Mouse (Mus musculus) embryonic facial prominence, embryonic 12.5 days (tissue): ENCODE data around the gene Oaz3. TPM values are rescaled to one million over a fixed set of nuclear protein-coding genes. Genes with fewer than 3 reads are reported as not detected.
A peak's percentile ranks its signal among the peaks of the same experiment; 100 is the strongest.

ENCODE experiments used
- ATAC-seq: fragments of 200-750 bp; cut with Nextera tagmentation; 2 replicates; pipeline ENCODE4 v1.8.0; 2017; ENCODE audit not compliant: insufficient number of reproducible peaks, insufficient read depth, low FRiP score, low TSS enrichment
- H3K27ac ChIP-seq: fragments of 300-500 bp; sonication (generic); 2 replicates; pipeline ENCODE4 v1.5.1; 2016; ENCODE audit warnings: mild to moderate bottlenecking
- H3K27me3 ChIP-seq: fragments of 300-500 bp; sonication (generic); 2 replicates; pipeline ENCODE4 v1.6.1; 2016; ENCODE audit warnings: mild to moderate bottlenecking, moderate library complexity
- H3K36me3 ChIP-seq: fragments of 300-500 bp; sonication (generic); 2 replicates; pipeline ENCODE4 v1.6.1; 2016; ENCODE audit warnings: mild to moderate bottlenecking
- H3K4me1 ChIP-seq: fragments of 300-500 bp; sonication (generic); 2 replicates; pipeline ENCODE4 v1.6.1; 2016
- H3K4me2 ChIP-seq: fragments of 300-500 bp; sonication (generic); replicated peaks from 2 replicates; pipeline ENCODE4 v1.6.1; 2016; ENCODE audit warnings: mild to moderate bottlenecking, moderate library complexity
- H3K4me3 ChIP-seq: fragments of 300-500 bp; sonication (generic); 2 replicates; pipeline ENCODE4 v1.5.1; 2016; ENCODE audit warnings: mild to moderate bottlenecking
- H3K9ac ChIP-seq: fragments of 300-500 bp; sonication (generic); 2 replicates; pipeline ENCODE4 v1.6.1; 2016; ENCODE audit warnings: mild to moderate bottlenecking, moderate library complexity
- H3K9me3 ChIP-seq: fragments of 300-500 bp; sonication (generic); 2 replicates; pipeline ENCODE4 v1.6.1; 2016; ENCODE audit warnings: mild to moderate bottlenecking, moderate library complexity
- WGBS: fragments of 180-500 bp; shearing (Covaris S2); methylation state at CpG from one replicate; pipeline ENCODE4 v1.1.7; 2016; 5-methylcytosine and 5-hydroxymethylcytosine counted together
- polyA plus RNA-seq: library from polyadenylated mRNA; unstranded; fragments of >200 nt; fragmentation: Nextera tagmentation; extraction: Ambion mirVana; gene quantifications from 2 replicates; pipeline ENCODE4 v1.2.1, GENCODE M21; 2016

Gene Oaz3
- polyA plus RNA-seq, 1 experiment from 2014 or later: 0.41 TPM

DNA sequence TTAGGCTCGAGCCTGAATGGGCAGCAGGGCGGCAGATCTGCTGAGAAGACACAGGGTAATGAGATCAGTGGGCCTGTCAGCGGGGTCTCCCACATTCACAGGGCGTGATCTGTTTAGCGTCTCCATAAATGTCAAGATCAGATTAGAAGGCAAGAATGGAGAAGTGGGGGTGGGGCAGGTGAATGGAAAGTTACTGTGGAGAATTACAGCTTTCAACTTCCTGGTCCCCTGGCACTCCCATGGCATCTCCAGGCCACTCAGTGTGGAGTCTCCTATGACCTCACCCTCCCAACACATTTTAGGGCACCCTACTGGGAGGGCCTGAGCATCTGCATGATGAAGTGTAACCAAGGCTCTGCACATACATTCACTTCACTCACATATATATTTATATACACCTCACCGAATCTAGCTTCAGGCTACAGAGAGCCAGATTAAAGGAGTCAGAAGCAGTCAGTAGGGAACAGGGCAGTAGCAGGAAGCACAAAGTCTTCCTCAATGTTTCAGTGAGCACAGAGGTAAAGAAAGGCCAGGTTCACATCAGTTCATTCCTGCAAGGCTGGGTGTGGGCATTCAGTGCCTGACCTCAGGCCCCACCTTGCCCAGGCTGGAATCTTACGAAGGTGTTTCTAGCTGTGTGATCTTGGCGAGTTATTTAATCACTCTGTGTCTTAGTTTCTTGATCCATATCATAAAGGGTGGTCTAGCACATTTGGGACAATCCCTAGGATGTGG, 32.8 kb upstream of the Oaz3 start:
- Histone ChIP-seq H3K4me1 (peaks cover 25% of the 10 kb centered on the region), H3K4me2 (no peak overlapping the region), H3K27ac (no peak overlapping the region), H3K27me3 (peaks cover 31% of the 10 kb centered on the region), H3K9ac (no peak overlapping the region), H3K36me3 (no peaks in the 10 kb centered on the region), H3K4me3 (no peak overlapping the region), H3K9me3 (no peaks in the 10 kb centered on the region)
- no peak for ATAC-seq
- 71% methylated on average over 8 of the region's 8 CpGs for WGBS

DNA sequence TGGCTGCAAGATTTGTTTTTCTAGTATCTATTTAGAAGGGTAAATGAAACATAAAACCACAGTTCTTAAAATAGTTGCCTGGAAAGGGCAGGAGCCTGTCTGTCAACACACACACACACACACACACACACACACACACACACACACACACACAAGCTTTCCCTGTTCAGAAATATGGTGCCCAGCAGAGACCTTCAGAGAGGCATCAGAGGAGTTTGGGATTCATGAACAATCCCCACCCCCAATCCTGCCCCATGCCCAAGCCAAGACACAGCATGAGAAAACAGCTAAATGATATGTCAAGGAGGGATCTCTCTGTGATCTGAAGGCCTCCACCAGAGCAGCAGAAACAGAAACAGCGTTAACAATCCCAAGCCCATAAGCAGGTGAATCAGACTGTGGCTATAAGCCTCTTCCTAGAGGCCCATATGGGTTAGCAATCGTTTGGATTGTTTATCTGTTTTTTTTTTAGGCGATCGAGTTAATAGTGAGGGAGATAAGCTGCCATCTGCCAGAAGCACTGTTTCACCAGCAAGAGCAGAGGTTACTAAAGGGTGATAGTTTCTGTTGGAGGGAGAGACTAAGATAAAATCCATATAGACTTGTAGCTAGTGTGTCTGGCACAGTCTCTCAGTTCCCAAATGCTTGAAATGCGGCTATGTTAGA, 30.0 kb upstream of the Oaz3 start:
- Histone ChIP-seq H3K9ac (no peak overlapping the region), H3K4me1 (peaks cover 18% of the 10 kb centered on the region; the same call in 1 of the 2 replicates), H3K27me3 (peaks cover 6% of the 10 kb centered on the region), H3K4me2 (no peak overlapping the region), H3K36me3 (no peaks in the 10 kb centered on the region), H3K4me3 (no peak overlapping the region), H3K27ac (no peak overlapping the region), H3K9me3 (no peaks in the 10 kb centered on the region)
- 78% methylated on average over 5 of the region's 5 CpGs for WGBS
- ATAC-seq: no peak

DNA sequence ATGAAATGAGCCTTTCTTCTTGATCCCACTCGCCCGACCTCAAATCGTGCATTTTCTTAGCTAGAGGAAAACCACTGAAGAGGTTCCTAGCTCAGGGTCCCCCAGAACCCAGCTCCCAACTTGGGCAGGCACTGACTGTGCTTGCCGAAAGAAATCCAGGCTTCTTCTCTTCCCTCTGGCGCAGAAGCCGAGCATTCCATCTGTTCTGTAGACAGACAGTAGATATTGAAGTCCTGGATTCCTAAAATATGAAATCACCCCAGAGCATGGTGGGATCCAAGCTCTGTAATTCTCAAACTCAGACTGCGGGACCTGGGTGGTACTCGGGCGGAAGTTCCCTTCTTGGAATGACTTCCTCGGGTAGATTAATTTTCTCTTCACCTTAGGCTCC, 29.4 kb upstream of the Oaz3 start:
- no peak overlapping the region for H3K4me2 ChIP-seq
- peaks cover under 1% of the 10 kb centered on the region; the same call in 1 of the 2 replicates for H3K27me3 ChIP-seq
- no peak overlapping the region for H3K27ac ChIP-seq
- H3K4me3 ChIP-seq: no peak overlapping the region
- no peak for ATAC-seq
- WGBS: 46% methylated on average over 10 of the region's 10 CpGs
- no peaks in the 10 kb centered on the region for H3K36me3 ChIP-seq
- no peak overlapping the region for H3K9ac ChIP-seq
- H3K4me1 ChIP-seq: peaks cover 15% of the 10 kb centered on the region; the same call in 1 of the 2 replicates
- no peaks in the 10 kb centered on the region for H3K9me3 ChIP-seq

DNA sequence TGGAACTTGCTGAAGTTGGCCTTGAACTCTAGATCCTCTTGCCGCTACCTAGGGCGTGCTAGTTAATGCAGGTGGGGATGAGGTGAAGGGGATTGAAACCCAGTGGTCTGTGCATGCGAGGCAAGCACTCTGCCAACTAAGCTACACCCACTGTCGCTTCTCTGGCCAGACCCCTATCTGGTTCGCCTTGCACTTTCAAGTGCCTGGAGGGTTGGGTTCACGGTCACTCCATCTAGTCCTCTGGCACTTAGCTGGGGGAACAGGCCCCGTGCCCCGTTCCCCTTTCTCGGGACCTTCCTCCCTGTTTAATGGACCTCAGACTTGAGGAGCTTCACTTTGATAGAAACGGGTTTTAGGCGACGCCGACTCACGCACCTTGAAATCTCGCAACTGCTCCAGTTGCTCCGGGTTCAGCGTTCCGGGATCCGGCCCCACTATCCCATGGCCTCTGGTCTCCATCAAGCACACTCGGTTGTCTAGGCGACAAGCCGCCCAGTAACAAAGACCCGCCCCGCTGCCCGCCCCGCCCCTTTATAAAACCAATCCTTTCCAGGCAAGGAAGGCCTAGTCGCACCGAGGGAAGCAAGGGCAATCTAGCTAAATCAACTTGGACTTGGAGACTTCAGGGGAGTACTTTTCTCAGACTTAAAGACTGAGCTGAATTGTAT, 28.9 kb upstream of the Oaz3 start:
- Histone ChIP-seq H3K4me1 (peaks cover 10% of the 10 kb centered on the region; the same call in 1 of the 2 replicates), H3K9ac (no peak overlapping the region), H3K4me3 (0 out of 2 replicates have a peak overlapping the region, but pooled peaks have one; percentile 18), H3K27ac (no peak overlapping the region), H3K4me2 (peak overlapping the region; percentile 45), H3K9me3 (no peaks in the 10 kb centered on the region), H3K27me3 (no peaks in the 10 kb centered on the region), H3K36me3 (no peaks in the 10 kb centered on the region)
- 9% methylated on average over 28 of the region's 28 CpGs for WGBS
- peak; percentile 78; the same call in 1 of the 2 replicates for ATAC-seq

DNA sequence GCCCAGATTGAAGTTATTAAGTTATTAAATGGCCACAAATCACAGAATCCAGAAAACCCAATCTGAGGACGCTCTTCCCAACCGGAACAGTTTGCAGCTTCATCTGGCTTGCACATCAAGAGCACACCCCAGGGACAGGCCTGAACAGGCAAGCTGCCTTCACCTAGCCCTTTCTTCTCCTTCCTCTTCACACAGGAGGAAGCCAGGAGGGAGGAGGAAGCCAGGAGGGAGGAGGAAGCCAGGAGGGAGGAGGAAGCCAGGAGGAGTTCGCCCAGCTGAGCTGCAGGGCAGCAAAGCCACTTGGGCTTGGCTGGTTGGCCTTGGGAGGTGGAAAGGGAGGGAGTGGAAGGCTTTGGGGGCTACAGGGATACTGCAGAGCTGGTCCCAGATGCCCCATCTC, 25.2 kb upstream of the Oaz3 start:
- H3K4me3 ChIP-seq: no peak overlapping the region
- H3K9ac ChIP-seq: no peak overlapping the region
- ATAC-seq: 0 out of 2 replicates have a peak, but pooled peaks have one; percentile 14
- WGBS: 31% methylated on average over 3 of the region's 3 CpGs
- H3K27me3 ChIP-seq: no peaks in the 10 kb centered on the region
- no peaks in the 10 kb centered on the region for H3K9me3 ChIP-seq
- H3K4me2 ChIP-seq: no peak overlapping the region
- peaks cover 18% of the 10 kb centered on the region; the same call in 1 of the 2 replicates for H3K4me1 ChIP-seq
- H3K36me3 ChIP-seq: no peaks in the 10 kb centered on the region
- H3K27ac ChIP-seq: no peak overlapping the region

DNA sequence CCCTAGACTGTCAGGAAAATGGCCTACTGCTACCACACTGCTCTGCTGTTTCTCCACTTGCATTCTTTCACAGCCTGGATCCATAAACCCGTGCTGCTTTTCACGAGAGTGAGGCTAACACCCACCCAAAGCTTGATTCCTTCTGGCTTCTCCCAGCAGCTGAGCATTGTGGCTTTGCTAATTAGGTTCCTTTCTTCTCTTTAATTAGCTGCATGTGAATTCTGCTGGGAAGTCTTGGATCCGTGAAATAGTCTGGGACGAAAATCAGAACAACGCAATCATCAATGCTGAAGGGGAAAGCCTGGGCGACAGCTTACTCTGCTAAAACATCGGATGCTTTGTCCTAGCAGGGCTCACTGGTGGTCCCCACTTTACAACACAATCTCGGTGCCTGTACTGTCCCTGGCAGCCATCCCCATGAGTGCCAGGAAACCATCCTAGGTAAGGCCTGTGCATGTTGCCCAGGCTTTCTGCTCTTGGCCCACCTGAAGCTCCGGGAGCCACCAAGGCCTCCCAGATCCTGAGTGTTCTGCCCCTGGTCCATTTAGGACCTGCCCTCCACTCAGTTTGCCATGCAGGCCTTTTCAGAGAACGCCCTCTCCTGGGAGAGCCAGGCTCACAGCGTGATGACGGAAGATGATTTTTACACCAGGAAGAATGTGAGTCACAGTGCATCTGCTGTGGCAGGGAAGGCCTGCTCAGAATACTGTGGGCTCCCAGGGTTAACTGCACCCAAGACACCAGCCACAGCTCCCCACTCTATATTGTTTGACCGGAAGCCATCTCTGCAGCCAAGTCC, 22.1 kb upstream of the Oaz3 start:
- 57% methylated on average over 13 of the region's 13 CpGs for WGBS

DNA sequence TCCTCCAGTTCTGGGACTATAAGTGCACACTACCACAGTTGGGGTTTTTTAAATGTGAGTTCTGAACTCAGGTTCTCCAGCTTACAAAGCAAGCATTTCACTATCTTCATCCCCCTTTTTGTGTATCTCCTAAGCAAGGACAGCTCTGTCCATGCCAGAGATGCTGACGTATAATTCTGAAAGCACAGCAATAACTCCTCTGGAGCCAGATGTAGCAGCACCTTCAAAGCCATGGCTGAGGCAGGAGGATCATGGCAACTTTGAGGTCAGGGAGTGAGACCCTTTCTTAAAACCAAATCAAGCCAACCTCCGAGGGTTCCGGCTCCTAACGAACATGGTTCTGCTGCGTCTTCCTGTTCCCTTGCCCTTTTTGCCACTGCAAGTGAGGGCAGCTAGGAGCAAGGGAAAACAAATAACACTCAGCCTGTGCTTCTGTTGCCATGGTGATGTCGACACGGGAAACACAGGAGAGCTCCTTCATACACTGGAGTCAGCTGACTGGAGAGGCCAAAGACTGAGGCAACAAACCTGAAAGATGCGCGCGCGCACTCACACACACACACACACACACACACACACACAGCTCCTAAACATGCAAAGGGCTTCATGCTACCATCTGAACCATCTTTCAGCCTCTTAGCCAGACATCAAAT, 20.3 kb upstream of the Oaz3 start:
- Histone ChIP-seq H3K27me3 (no peaks in the 10 kb centered on the region), H3K36me3 (no peaks in the 10 kb centered on the region), H3K9me3 (no peaks in the 10 kb centered on the region), H3K4me3 (no peak overlapping the region), H3K9ac (no peak overlapping the region), H3K27ac (no peak overlapping the region), H3K4me1 (peaks cover 8% of the 10 kb centered on the region; the same call in 1 of the 2 replicates), H3K4me2 (no peak overlapping the region)
- no peak for ATAC-seq
- WGBS: 54% methylated on average over 11 of the region's 11 CpGs

More for the DNA sequence above, 22.1 kb upstream of the Oaz3 start:
- no peaks in the 10 kb centered on the region for H3K9me3 ChIP-seq
- peaks cover 8% of the 10 kb centered on the region; the same call in 1 of the 2 replicates for H3K4me1 ChIP-seq
- H3K4me2 ChIP-seq: no peak overlapping the region
- no peaks in the 10 kb centered on the region for H3K36me3 ChIP-seq
- no peak overlapping the region for H3K27ac ChIP-seq
- H3K4me3 ChIP-seq: no peak overlapping the region
- H3K27me3 ChIP-seq: no peaks in the 10 kb centered on the region
- no peak for ATAC-seq
- H3K9ac ChIP-seq: no peak overlapping the region

DNA sequence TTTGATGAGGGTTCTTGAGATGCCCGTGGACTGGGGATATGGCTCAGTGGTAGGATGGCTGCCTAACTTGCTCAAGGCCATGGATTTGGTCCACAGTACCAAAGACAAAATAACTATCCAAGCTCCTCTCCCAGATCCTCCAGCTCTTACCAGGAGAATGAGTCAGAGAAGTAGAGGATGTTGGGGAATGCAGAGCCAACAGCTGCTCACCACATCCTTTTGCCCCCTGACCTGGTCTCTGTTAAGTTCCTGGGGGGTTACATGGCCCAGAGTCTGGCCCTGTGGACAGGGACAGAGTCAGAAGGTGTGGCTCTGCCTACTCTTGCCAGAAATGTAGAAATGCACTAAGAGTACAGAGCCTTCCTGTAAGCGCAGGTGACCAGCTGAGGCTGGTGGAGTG, 16.1 kb upstream of the Oaz3 start:
- Histone ChIP-seq H3K4me2 (no peak overlapping the region), H3K36me3 (no peaks in the 10 kb centered on the region)
- WGBS: 90% methylated on average over 2 of the region's 2 CpGs

DNA sequence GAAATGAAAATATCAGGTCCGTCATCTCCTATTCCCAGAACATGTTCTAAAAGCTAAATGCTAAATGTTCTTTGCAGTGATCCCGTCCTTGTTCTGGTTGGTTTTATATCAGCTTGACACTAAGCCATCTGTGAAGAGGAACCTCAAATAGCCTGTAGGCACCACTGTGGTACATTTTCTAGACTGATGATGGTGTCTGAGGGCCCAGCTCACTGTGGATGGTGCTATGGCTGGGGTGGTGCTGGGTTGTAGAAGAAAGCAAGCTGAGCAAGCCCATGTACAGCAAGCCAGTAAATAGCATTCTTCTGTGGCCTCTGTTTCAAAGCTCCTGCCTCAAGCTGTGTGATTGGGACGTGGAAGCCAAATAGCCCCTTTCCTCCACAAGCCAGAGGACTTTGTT, 13.3 kb upstream of the Oaz3 start:
- Histone ChIP-seq H3K36me3 (no peaks in the 10 kb centered on the region), H3K4me2 (peak overlapping the region; percentile 49; the same call in 1 of the 2 replicates), H3K4me1 (no peaks in the 10 kb centered on the region), H3K9me3 (no peaks in the 10 kb centered on the region), H3K9ac (no peak overlapping the region), H3K27ac (no peak overlapping the region), H3K4me3 (peak overlapping the region; percentile 33; the same call in 1 of the 2 replicates), H3K27me3 (peaks cover 11% of the 10 kb centered on the region; the same call in 1 of the 2 replicates)
- 61% methylated on average over 3 of the region's 3 CpGs for WGBS
- no peak for ATAC-seq

More for the DNA sequence above, 16.1 kb upstream of the Oaz3 start:
- Histone ChIP-seq H3K4me3 (no peak overlapping the region), H3K27ac (no peak overlapping the region), H3K4me1 (peaks cover 8% of the 10 kb centered on the region; the same call in 1 of the 2 replicates), H3K9ac (no peak overlapping the region), H3K27me3 (peaks cover 11% of the 10 kb centered on the region; the same call in 1 of the 2 replicates), H3K9me3 (no peaks in the 10 kb centered on the region)
- no peak for ATAC-seq

DNA sequence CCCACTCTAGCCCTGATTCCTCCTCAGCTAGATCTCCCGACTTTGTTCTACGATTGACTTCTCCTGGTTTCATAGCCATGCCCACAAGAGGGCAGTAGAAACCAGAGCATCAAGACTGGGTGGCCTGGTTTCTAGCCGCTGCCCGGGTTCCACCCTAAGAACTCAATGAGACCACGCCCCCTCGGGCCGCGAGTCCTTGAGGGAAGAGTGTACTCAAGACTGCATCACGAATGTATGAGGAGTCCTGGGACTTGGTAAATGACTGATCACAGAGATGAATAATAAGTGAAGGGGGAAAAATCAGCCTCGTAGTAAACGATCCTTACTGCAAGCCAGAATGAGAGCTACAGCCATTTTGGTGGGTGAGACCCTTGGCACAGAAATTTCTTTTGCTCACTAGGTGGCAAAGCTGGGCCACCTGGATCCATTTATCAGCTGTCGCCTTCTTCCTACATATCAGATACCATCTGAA, 12.8 kb upstream of the Oaz3 start:
- H3K4me2 ChIP-seq: peak overlapping the region; percentile 49
- peak overlapping the region; percentile 33 for H3K4me3 ChIP-seq
- H3K9me3 ChIP-seq: no peaks in the 10 kb centered on the region
- peaks cover 11% of the 10 kb centered on the region; the same call in 1 of the 2 replicates for H3K27me3 ChIP-seq
- no peaks in the 10 kb centered on the region for H3K36me3 ChIP-seq
- H3K9ac ChIP-seq: no peak overlapping the region
- no peaks in the 10 kb centered on the region for H3K4me1 ChIP-seq
- H3K27ac ChIP-seq: no peak overlapping the region
- peak; percentile 87 for ATAC-seq
- 1% methylated on average over 12 of the region's 12 CpGs for WGBS
